Mouse (Mus musculus) R1 (cell line): ENCODE results near the gene Phf21a.

Experiments
- DNase-seq: peaks from one replicate; pipeline ENCODE4 v3.0.0-alpha.2; 2018; ENCODE audit warnings: low read depth, low spot score

Phf21a gene

GRCm38 (mm10) chr2:92092817-92093216 lies at the start of gene Phf21a:
Gene Phf21a, plus strand, starts transcription at chr2:92093117.
- no peak for DNase-seq

- DNase-seq: peak; percentile 30
These were observed 49.6 kb upstream of the Phf21a start for GRCm38 (mm10) chr2:92043285-92043684.

GRCm38 (mm10) chr2:92047601-92048000 lies 45.3 kb upstream of the Phf21a start:
- DNase-seq: no peak

GRCm38 (mm10) chr2:92048034-92048690 lies 44.8 kb upstream of the Phf21a start:
- no peak for DNase-seq

- DNase-seq: no peak
These were observed 40.7 kb upstream of the Phf21a start for GRCm38 (mm10) chr2:92052188-92052587.

GRCm38 (mm10) chr2:92052754-92053153 lies 40.2 kb upstream of the Phf21a start:
- peak; percentile 31 for DNase-seq

- DNase-seq: peak; percentile 93
These were observed 37.7 kb upstream of the Phf21a start for GRCm38 (mm10) chr2:92055101-92055813.

- DNase-seq: peak; percentile 87
These were observed 37.1 kb upstream of the Phf21a start for GRCm38 (mm10) chr2:92055831-92056236.

- DNase-seq: no peak
These were observed 36.2 kb upstream of the Phf21a start for GRCm38 (mm10) chr2:92056760-92057159.

GRCm38 (mm10) chr2:92058469-92058868 lies 34.4 kb upstream of the Phf21a start:
- peak; percentile 88 for DNase-seq

GRCm38 (mm10) chr2:92058936-92059335 lies 34.0 kb upstream of the Phf21a start:
- no peak for DNase-seq

GRCm38 (mm10) chr2:92059481-92060220 lies 33.3 kb upstream of the Phf21a start:
- peak; percentile 77 for DNase-seq

GRCm38 (mm10) chr2:92060291-92060690 lies 32.6 kb upstream of the Phf21a start:
- no peak for DNase-seq

- DNase-seq: no peak
These were observed 31.6 kb upstream of the Phf21a start for GRCm38 (mm10) chr2:92061337-92061736.

- no peak for DNase-seq
These were observed 29.8 kb upstream of the Phf21a start for GRCm38 (mm10) chr2:92063106-92063505.

- no peak for DNase-seq
These were observed 27.5 kb upstream of the Phf21a start for GRCm38 (mm10) chr2:92065269-92065888.

GRCm38 (mm10) chr2:92065938-92066337 lies 27.0 kb upstream of the Phf21a start:
- no peak for DNase-seq

GRCm38 (mm10) chr2:92066899-92067298 lies 26.0 kb upstream of the Phf21a start:
- DNase-seq: no peak

- DNase-seq: no peak
These were observed 25.3 kb upstream of the Phf21a start for GRCm38 (mm10) chr2:92067600-92067999.

GRCm38 (mm10) chr2:92069630-92070029 lies 23.3 kb upstream of the Phf21a start:
- DNase-seq: no peak

GRCm38 (mm10) chr2:92071143-92071542 lies 21.8 kb upstream of the Phf21a start:
- no peak for DNase-seq

- DNase-seq: peak; percentile 22
These were observed 16.7 kb upstream of the Phf21a start for GRCm38 (mm10) chr2:92076086-92076692.
